Mouse (Mus musculus): ENCODE results near the gene Lst1.

Gene Lst1

DNA sequence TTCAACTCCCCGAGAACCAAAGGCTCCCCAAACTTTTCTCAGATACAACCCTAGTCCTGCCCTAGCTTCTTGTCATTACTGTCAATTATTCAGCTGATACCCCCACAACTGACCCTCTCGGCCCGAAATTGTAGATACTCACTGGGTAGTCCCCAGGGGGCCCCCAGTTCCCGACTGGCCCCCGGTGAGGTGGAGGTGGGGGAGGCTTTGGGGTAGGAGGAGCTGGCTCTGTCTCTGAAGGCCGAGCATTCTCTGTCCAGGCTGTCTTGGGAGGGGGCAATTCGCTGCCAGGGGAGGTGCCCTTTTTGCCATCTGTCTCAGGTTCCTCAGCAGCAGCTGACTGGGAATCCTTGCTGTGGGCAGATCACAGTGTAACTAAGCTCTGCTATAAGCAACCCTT lies 28.6 kb downstream of the Lst1 start:
- in situ Hi-C loops (cut with MseI, MboI) = no loop called here

DNA sequence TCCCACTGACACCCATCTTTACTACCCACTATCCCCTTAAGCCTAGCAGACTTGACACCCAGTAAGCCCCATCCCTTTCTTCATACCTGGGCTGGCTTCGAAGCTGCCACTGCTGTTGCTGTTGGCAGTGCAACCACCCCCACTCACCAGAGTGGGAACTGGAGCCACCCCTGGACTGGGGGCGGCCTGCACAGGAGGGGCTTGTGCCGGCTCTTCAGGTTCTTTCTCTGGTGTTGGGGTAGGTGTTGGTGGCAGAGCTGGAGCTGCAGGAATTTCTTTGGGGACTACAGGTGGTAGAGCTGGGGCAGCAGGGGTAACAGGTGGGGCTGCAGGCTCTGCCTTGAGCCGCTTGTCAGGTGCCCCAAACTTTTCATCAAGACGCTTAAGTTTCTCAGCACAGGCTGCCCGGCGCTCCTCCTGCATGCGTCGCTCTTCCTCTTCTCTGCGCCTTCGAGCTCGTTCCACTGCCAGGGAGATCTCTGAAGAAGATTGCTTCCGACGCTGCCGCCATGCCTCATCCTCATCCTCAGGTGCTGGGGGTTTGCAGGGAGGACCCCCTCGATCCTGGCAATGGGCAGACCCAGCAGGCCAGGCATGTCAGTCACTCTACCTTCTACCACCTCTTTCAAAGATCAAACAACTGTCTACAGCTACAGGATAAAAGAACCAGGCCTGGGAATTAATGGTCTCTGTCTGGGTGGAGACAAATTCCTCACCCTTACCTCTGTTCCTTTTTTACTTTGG lies 29.2 kb downstream of the Lst1 start:
- in situ Hi-C loops (cut with MseI, MboI) = no loop called here

DNA sequence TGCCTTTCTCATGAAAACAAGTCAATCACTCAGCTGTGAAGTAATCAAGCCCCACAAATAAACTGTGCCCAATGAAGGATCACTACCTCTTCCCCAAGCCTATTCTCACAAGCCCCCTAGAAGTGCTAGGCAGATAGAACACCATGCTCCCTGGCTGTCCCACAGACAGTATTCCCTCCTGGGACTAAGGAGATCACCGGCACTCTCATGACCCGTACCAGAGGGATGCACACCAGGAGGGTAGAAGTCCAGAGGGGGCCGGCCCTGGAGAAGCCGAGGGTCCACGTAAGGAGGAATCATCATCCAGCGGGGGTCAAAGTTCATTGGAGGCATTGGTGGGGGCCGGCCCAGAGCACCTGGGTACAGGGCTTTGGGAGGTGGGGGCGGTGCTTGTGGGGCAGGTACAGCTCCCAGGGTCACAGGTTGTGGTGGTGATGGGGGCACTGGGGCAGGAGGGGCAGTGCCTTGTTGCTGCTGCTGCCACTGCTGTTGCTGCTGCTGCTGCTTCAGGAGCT lies 30.5 kb downstream of the Lst1 start:
- in situ Hi-C loops (cut with MseI, MboI) = no loop called here

DNA sequence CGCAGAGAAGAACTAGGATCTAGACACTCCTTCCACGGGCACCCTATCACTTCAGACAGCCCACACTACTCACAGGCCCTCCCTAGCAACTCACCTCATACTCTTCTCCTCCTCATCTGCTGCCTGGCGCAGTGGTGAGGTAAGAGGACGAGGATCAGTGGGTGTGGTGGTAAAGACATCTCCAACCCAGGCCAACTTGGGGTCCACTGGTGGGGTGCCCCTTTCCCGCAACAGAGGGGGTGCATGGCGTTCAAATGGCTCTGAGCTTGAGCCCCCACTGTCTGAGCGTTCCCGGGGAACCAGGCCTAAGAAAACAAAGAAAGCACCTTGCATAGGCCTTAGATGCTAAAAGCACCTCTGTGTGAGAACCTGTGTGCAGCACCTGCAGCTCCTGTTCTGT lies 31.0 kb downstream of the Lst1 start:
- in situ Hi-C loops (cut with MseI, MboI) = no loop called here

DNA sequence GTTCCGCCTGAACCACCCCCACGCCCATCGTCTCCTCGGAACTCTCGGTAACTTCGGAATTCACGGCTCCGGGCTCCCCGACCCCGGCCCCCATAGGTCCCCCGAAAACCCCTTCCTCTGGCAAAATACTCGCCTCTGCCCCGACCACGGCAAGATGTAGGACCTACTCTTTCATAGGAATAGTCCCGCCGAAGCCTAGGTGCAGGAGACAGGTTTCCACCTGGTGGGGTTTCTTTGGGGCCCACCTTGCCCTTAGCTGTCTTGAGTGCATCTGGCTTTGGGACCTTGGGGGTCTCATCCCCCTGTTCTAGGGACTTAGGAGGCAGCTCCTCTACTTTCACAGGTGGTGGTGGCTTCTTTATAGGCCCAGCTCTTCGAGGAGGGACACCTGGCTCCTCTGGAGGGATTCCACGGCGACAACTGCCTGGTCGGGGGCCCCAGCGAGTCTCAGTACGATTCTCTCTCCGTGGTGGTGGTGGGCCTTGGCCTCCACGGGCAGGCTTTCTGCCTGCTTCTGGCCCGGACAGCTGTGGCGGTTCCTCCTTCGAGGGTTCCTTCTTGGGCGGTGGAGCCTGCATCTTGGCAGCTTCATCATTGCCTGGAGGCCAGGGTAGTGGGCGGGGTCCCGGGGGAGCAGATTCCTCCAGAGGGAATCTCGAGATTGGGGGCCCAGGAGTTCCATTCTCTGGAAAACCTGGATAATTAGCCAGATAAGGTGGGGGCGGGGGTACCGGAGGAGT lies 31.6 kb downstream of the Lst1 start:
- in situ Hi-C loops (cut with MseI, MboI) = no loop called here

DNA sequence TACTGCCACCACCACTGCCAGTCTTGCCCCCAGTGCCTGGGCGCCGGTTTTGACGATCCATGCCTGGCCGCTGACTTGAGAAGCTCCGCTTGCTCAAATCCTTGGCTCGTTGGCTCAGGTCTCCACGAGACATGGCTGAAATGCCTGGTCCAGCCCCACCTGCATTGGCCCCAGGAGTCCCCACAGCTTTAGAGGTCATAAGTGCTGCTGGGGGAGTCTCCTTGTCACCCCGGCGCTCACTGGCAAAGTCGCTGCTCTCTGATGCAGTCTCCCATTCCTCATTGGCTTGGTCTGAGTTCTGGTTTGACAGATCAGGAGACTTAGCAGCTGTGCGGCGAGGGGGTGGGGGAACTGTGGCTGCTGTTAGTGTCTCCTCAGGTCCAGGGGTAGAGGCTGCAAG lies 32.8 kb downstream of the Lst1 start:
- in situ Hi-C loops (cut with MseI, MboI) = no loop called here

DNA sequence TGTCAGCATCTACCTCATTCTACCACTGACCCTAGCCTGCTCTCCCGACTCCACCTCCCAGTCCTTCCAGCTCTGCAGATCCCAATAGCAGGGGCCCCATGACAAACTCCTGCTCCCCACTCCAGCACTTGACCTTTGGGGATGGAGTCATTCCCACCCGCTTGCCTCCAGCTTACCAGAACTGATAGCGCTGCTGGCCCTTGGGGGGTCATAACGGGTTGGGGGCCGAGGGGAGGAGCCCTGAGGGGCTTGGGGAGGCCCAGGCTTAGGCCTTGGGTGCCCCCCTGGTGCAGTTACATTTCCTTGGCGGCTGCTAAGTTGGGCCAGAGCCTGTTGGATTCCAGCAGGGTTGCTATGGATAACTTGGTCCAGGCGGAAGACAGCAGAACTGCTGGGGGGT lies 33.6 kb downstream of the Lst1 start:
- in situ Hi-C loops (cut with MseI, MboI) = no loop called here

DNA sequence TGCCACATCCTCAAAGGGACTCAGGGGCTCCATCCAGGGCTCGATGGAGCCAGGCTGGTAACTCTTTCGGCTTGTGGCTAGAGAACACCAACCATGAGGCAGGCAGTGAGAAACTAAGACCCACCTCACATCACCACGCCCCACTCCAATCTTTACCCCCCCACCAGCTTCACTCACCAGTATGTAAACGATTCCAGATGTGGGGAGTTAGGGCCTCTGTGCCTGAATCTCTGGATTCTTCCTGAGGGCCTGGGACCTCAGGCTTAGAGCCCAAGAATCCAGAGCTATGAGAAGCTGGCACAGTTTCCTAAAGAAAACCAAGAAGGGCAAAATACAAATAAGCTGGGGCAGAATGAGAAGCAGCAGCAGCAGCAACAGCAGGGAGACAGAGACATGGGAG lies 34.3 kb downstream of the Lst1 start:
- in situ Hi-C loops (cut with MseI, MboI) = no loop called here

DNA sequence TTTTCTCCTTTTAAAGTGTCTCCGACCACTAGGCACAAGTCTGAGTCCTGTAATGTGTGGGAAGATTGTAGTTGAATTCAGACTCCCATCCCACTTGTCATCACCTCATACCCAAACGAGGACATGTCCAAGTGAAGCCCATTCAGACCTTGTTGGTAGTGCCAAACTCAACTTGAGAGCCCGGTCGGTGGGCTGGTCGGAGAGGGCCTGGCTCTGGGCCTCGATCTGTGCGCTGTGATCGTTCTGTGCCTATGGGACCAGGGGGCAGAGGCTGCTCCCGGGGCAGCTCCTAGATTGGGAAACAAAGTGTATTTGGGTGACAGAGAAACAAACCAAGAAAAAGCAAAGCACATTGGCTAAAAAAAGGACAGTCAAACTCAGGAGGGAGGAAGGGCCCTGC lies 35.2 kb downstream of the Lst1 start:
- in situ Hi-C loops (cut with MseI, MboI) = no loop called here

DNA sequence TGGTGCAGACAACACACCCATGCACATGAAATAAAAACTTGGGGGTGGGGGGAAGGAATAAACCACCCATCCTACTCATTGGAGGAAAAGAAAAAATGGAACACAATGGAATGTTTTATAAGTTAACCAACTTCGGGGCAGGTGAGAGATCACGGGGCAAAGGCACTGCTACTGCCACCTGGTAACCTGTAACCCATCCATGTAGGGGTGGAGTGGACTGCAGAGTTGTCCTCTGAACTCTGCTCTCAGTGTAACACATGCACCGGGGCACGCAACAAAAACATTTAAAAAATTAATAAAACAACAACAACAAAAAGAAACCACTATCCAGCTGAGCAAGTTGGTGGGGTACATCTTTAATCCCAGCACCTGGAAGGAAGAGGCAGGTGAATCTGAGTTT lies 36.1 kb downstream of the Lst1 start:
- in situ Hi-C loops (cut with MseI, MboI) = no loop called here

DNA sequence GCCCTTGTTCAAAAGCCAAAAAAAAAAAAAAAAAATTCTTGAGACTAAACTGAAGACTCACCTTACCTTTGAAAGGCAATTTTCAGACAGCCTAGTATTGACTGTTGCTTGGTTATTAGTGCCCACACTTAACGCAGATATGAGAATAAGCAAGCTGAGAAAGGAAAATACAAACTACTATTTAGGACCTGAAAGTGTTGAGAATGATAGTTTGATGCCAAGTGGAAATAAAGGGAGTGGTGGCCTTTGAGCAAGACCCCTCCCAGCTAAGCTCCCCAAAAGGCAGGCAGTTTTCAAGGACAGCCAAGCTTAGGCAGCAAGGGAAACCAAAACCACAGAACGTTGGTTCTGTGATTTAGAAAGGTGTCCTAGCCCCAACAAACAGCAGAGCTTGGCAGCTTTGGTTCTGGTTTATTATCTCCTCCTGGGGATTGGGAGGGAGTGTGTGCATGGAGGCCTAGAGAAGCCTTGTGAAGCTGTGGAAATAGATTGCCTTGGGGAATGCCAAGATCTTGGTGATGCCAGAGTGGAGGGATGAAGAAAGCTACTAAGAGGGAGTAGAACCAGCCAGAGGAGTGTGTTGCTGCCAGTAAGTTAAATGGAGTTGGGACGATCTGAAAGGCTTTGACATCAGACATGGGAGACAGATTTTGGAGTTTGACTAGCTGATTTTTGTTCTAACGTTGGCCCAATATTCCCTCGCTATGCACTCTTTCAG lies 40.2 kb downstream of the Lst1 start:
- in situ Hi-C loops (cut with MseI, MboI) = no loop called here

DNA sequence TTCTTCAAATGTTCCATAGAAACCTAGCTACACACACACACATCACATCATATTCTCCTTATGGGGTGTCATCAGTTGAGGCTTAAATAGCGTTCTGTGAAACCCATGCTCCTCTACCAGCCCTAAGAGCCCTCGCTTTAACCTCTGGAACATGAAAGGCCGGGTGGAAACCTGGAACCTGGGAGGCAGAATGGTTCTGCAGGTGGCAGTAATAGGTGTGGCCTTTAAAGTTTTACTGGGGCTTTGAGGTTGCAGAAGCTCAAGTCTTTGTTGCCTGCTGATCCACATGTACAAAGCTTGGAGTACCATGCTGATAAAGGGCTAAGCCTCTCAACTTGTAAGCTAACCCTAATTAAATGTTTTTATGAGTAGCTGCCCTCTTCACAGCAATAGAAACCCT lies 40.9 kb downstream of the Lst1 start:
- in situ Hi-C loops (cut with MseI, MboI) = no loop called here

DNA sequence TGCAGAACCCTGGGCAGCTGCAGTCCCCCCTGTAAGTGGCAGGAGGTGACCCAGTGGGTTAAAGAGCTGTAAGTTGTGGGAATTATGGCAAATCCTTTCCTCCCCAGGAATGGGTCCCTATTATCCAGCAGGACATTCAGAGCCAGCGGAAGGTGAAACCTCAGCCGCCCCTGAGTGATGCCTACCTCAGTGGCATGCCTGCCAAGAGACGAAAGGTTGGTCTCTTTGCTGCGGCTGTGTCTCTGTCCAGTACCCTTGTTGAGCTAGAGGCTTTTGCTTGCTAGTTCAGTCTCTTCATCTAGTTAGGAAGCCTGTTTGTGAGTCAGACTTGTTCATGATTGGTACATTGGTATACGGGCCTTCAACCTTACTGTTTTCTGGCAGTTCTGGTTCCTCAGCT lies 42.1 kb downstream of the Lst1 start:
- in situ Hi-C loops (cut with MseI, MboI) = no loop called here

DNA sequence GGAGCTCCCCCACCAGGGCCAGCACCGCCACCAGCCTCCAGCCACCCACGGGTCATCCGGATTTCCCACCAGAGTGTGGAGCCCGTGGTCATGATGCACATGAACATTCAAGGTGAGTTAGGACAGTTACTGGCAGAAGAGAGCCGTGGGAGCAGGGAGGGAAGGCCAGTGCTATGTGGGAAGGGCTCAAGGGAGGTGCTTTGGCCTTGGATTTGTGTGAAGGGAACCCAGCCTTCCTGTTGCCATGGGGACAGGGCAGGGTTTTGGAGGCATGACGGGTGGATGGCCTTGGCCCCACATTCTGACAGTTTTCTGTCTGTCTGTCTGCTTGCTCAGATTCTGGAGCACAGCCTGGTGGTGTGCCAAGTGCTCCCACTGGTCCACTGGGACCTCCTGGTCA lies 46.3 kb downstream of the Lst1 start:
- in situ Hi-C loops (cut with MseI, MboI) = no loop called here

DNA sequence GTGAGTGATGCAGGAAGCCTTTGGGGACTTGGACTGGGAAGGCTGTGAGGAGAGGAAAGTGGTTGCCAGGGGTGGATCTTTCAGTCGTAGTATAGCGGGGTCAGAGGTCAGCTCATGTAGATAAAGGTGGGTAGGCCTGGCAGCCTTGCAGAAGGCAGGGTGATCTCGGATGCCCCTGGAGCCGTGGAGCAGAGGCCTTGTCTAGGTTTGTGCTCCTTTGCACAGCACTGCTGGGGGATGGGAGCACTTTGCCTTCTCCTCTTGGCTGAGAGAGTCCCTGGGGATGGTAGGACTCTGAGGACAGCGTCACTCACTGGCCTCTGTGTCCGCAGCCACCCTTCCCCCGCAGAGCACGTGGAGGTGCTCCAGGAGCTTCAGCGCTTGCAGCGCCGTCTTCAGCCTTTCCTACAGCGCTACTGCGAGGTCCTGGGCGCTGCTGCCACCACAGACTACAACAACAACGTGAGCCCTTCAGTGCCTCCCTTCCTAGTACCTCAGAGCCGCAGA lies 47.7 kb downstream of the Lst1 start:
- in situ Hi-C loops (cut with MseI, MboI) = no loop called here

DNA sequence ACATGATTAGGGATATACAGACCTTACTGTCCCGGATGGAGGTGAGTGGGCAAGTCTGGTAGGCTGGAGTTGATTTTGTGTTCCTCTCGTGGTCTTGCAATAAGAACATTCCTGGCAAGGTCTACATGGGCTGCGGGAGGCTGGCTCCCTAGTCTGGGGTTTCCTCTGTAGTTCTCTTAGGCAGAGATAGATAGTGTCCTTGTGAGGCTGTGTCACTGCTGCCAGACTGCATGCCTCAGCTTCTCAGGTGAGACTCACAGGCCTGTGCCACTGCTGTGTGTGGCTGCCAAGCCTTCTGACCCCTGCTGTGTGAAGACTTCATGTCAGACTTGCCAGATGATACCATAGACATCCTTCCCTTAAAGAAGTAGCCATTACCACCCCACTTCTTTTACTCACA lies 49.0 kb downstream of the Lst1 start:
- in situ Hi-C loops (cut with MseI, MboI) = no loop called here

DNA sequence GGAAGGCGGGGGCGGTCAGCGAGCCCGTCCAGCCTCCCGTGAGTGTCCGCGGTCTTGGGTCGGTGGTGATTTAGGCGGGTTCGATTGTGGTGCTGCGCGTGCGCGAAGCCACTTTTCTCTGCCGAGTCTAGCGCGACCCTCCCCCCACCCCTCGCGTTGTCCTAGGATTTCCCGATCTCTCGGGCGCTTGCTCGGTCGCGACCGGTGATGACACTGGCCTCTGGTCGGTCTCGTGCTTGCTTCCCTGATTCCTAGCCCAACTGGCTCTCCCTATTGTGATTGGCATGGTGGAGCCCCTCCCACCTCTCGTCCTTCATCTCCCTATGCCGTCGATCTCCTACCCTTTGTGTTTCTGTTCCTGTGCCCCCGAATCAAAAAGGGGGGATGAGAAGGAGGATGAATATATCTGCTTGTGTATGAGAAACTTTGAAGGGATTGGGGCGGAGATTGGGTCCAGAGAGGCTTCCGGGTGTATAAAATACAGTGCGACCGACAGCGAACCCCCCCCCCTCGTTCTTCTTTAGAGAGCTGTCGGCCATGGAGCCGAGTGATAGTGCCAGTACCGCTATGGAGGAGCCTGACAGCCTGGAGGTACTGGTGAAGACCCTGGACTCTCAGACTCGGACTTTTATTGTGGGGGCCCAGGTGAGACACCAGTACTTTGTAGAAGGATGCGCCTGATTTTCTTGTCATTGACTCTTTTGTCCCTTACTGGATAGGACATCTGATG lies 52.5 kb downstream of the Lst1 start:
- in situ Hi-C loops (cut with MseI, MboI) = no loop called here

All from mouse trophoblast stem cell (cell line).